Mouse (Mus musculus) testis, adult 2 months (tissue): ENCODE data around the gene Olfr15. TPM values are rescaled to one million over a fixed set of nuclear protein-coding genes. Genes with fewer than 3 reads are reported as not detected.
A peak's percentile ranks its signal among the peaks of the same experiment; 100 is the strongest.

ENCODE experiments used
- H3K27ac ChIP-seq: fragments of 200-500 bp; 2 replicates; pipeline ENCODE4 v1.5.1; 2012; ENCODE audit warnings: low read depth, low read length; ENCODE audit not compliant: control insufficient read depth, insufficient read depth
- H3K27me3 ChIP-seq: fragments of 200-500 bp; 2 replicates; pipeline ENCODE4 v1.6.1; 2012; ENCODE audit warnings: mild to moderate bottlenecking, low read length, moderate library complexity; ENCODE audit not compliant: control insufficient read depth, insufficient read depth
- H3K36me3 ChIP-seq: fragments of 200-500 bp; 2 replicates; pipeline ENCODE4 v1.6.1; 2012; ENCODE audit warnings: mild to moderate bottlenecking, low read length; ENCODE audit not compliant: control insufficient read depth, insufficient read depth
- H3K4me1 ChIP-seq: fragments of 200-500 bp; 2 replicates; pipeline ENCODE4 v1.6.1; 2012; ENCODE audit warnings: low read length; ENCODE audit not compliant: control insufficient read depth, insufficient read depth
- H3K4me3 ChIP-seq: fragments of 200-500 bp; 2 replicates; pipeline ENCODE4 v1.5.1; 2012; ENCODE audit warnings: low read depth, mild to moderate bottlenecking, low read length, moderate library complexity, mixed read lengths; ENCODE audit not compliant: control insufficient read depth
- CTCF ChIP-seq: fragments of 200-500 bp; IDR thresholded peaks from 2 replicates; pipeline ENCODE4 v1.5.1; 2012; ENCODE audit warnings: low read depth, mild to moderate bottlenecking, inconsistent platforms, low read length, moderate library complexity; ENCODE audit not compliant: control insufficient read depth, insufficient read depth, insufficient replicate concordance
- POLR2A ChIP-seq: fragments of 200-500 bp; IDR thresholded peaks from 2 replicates; pipeline ENCODE4 v1.6.1; 2012; ENCODE audit warnings: low read depth, mild to moderate bottlenecking, inconsistent platforms, low read length, moderate library complexity; ENCODE audit not compliant: control insufficient read depth
- polyA plus RNA-seq: library from polyadenylated mRNA; depleted of rRNA; stranded (reverse); fragments of >200 nt; gene quantifications from 2 replicates; pipeline ENCODE4 v1.2.3, GENCODE M21; 2012

Gene Olfr15
- polyA plus RNA-seq, 1 experiment = not detected

- Histone ChIP-seq H3K4me3 (no peak overlapping the region), H3K4me1 (no peaks in the 10 kb centered on the region; the same call in 1 of the 2 replicates), H3K36me3 (no peaks in the 10 kb centered on the region; the same call in 1 of the 2 replicates), H3K27me3 (no peaks in the 10 kb centered on the region), H3K27ac (no peak overlapping the region)
- TF ChIP-seq CTCF (no peak), POLR2A (no peak)
These were observed 21.9 kb downstream of the Olfr15 start for GRCm38 (mm10) chr16:3852586-3852985.

DNA sequence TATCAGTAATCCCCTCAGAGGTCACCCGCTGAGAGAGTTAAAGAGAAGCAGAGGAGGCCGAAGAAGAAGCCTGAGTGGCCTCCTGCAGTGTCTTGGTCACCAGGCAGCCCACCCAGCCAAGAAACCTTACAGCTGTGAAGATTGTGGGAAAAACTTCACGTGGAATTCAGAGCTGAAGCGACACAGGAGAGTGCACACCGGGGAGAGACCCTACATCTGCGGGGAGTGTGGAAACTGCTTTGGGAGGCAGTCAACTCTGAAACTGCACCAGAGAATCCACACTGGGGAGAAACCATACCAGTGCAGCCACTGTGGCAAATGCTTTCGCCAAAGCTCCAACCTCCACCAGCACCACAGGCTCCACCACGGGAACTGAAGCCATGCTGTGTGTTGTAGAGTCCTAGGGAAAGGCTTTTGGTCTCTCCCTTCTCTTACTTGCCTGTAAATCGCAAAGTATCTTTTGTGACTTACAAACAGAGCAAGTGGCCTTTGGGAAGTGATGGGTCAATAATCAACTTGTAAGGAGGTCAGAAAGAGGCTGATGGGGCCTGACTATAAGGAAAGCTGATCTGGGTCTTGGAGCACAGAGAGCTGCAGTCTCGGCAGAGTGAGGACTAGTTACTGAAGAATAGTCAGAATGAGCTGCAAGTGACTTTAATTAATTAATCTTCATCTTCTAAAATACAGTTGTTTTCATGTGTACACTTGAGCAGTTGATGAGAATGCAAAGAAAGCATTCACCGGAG, 23.9 kb downstream of the Olfr15 start:
- no peak for TF ChIP-seq CTCF
- TF ChIP-seq POLR2A = no peak
- Histone ChIP-seq H3K4me1 (no peaks in the 10 kb centered on the region), H3K27ac (no peak overlapping the region), H3K36me3 (no peaks in the 10 kb centered on the region; the same call in 1 of the 2 replicates), H3K4me3 (no peak overlapping the region), H3K27me3 (no peaks in the 10 kb centered on the region)

DNA sequence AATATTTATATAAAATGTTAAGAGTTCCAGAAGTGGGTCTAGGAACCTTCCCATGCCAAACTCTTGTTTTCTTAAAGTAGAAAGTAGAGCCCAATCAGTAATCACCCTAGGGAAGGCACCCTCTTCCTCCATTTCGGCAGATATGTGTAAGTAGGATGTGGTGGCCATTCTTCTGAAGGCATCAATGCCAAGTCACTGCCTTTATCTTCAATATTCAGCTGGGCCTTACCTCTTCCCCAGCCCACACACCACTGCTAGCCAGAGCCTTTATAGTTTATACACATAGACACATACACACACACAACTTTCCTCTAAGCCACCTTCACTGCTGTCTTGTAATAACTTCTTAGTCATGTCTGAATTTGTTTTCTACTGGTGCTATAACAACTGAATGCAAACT, 25.1 kb downstream of the Olfr15 start:
- Histone ChIP-seq H3K36me3 (no peaks in the 10 kb centered on the region), H3K4me1 (no peaks in the 10 kb centered on the region), H3K4me3 (no peak overlapping the region), H3K27me3 (no peaks in the 10 kb centered on the region), H3K27ac (no peak overlapping the region)
- TF ChIP-seq CTCF (no peak), POLR2A (no peak)

DNA sequence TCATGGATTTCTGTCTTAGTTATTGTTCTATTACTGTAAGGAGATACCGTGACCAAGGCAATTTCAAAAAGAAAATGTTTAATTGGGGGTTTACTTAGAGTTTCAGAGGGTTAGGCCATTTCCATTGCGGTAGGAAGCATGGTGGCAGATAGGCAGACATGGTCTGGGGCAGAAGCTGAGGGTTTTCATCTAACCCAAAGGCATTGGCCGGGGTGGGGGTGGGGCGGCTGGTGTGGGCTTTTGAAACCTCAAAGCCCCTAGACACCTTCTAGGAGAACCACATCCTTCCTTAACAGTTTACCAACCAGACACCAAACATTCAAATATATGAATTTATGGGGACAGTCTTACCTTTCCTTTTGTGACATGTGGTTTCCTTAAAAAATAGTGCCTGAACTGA, 28.6 kb downstream of the Olfr15 start:
- Histone ChIP-seq H3K36me3 (no peaks in the 10 kb centered on the region), H3K27me3 (no peaks in the 10 kb centered on the region)

GRCm38 (mm10) chr16:3871815-3872214, 41.1 kb downstream of the Olfr15 start:
- Histone ChIP-seq H3K4me3 (peak overlapping the region; percentile 94), H3K27me3 (no peaks in the 10 kb centered on the region), H3K4me1 (no peaks in the 10 kb centered on the region; the same call in none of the 2 replicates), H3K36me3 (peaks cover 7% of the 10 kb centered on the region), H3K27ac (peak overlapping the region; percentile 90)
- no peak for TF ChIP-seq CTCF
- TF ChIP-seq POLR2A = no peak

More for the DNA sequence above, 28.6 kb downstream of the Olfr15 start:
- Histone ChIP-seq H3K27ac (no peak overlapping the region), H3K4me3 (no peak overlapping the region), H3K4me1 (no peaks in the 10 kb centered on the region)
- TF ChIP-seq CTCF (no peak), POLR2A (no peak)

DNA sequence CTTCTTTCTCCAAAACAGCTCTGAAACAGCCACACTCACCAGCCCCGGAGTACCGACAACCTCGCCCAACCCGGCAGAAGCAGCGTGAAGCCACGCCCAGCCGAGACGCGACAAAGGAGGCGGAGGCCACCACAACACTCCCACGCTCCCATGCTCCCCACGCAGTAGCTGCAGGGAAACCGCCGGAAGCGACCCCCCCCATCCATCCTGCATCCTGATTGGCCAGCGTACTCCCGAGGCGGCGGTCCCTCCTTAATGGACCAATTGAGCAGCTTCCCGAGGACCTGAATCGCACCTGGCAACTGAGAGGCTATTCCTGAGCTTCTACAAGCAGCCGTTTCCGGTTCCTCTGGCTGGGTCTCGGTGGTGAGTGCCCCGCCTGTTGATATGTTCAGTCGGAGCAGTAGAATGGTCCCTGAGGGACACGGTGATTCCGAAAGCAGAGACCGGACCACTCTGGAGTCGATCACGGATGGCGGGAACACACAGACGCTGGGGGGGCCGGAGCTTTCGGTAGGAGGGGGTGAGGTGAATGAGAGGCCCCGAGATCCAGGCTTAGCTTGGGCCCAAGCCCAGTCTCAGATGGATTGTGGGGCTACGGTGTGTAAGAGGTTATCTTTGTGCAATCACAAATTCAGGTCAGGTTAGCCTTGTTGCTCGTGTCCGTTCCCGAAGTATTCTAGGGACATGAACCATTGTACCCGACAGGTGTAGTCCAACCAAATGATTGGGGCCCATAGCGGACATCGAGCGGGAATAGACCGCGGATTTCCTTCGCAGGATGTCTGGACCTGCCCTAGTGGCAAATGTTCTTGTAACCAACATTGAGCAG, 41.8 kb downstream of the Olfr15 start, which contains the start of gene Naa60:
Gene Naa60 (plus strand): TSS at position 160 of the 832 bp plus-strand sequence.
- H3K4me1 ChIP-seq = no peaks in the 10 kb centered on the region; the same call in 1 of the 2 replicates
- H3K27me3 ChIP-seq = no peaks in the 10 kb centered on the region
- peaks cover 5% of the 10 kb centered on the region; the same call in 1 of the 2 replicates for H3K36me3 ChIP-seq
- H3K4me3 ChIP-seq = peak within 1 kb of the TSS; percentile 94
- peak within 1 kb of the TSS; percentile 90 for H3K27ac ChIP-seq
- TF ChIP-seq CTCF = no peak
- TF ChIP-seq POLR2A = peak; percentile 91

GRCm38 (mm10) chr16:3876346-3876745, 45.7 kb downstream of the Olfr15 start:
- Histone ChIP-seq H3K4me1 (no peaks in the 10 kb centered on the region; the same call in 1 of the 2 replicates), H3K27ac (no peak overlapping the region), H3K27me3 (no peaks in the 10 kb centered on the region), H3K36me3 (no peaks in the 10 kb centered on the region), H3K4me3 (no peak overlapping the region)
- TF ChIP-seq CTCF (no peak), POLR2A (no peak)
